In the genomic region with DNA sequence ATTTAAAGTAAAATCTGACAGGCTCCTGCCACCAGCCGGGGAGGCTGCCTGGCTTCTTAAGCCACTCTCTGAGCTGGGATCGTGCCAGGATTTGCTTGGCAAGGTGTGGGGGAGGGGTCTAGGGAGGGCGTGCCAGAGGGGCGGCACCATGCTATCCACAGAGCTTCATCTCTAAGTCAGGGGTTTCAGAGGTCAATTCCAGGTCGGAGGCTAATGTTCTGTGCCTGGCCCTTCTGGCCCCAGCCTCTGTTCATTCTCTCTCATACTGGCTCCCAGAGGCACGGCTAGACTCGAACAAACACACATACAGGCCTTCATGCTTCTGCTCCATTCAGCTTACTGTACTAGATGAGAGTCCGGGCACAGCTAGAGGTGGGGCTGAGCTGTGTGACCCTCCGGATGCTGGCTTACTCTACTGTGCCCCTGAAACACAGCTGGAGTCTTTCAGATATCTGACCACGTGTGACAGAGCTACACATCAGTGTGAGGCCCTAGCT, we compare ENCODE assay signal across 10 mouse cellular contexts. TPM values are rescaled to one million over a fixed set of nuclear protein-coding genes. Genes with fewer than 3 reads are reported as not detected.
DNase-seq lines count a peak whose midpoint lies in the region; ATAC-seq and TF ChIP-seq lines count a peak whose summit lies in the region.
"Had no signal": no experiment of that assay in that cellular context is flagged by ENCODE, and none has a peak within 500 bp of the region (broad histone marks: within the 10 kb centered on the region; RNA-seq: fewer than 3 reads in every experiment).

No protein-coding gene starts in this region.

- peak; percentile 13 for DNase-seq in kidney, adult 18-20 months
- no peak for DNase-seq in kidney, adult 9 months
- DNase-seq in kidney, postnatal 0 days (ENCODE audit: low spot score), result no peak
- DNase-seq in left cerebral cortex, postnatal 25 days (ENCODE audit: low spot score in 2 of 2), result no peak
- no peak for DNase-seq in gastrocnemius, postnatal 10 days
- DNase-seq in T-cell, adult 2 months (ENCODE audit: low spot score), result no peak
- DNase-seq: lung, postnatal 10 days; spleen, adult 18-20 months had no signal

- peak overlapping the region; percentile 22 for H3K4me2 ChIP-seq in embryonic facial prominence, embryonic 13.5 days
- no peak overlapping the region for H3K4me2 ChIP-seq in kidney, postnatal 0 days (ENCODE audit: low read length)
- no peak overlapping the region for H3K4me2 ChIP-seq in neural tube, embryonic 13.5 days

- H3K9me3 ChIP-seq in embryonic facial prominence, embryonic 13.5 days, result no peaks in the 10 kb centered on the region
- no peaks in the 10 kb centered on the region for H3K9me3 ChIP-seq in kidney, postnatal 0 days (replicated peaks; ENCODE audit: low read length)
- H3K9me3 ChIP-seq in neural tube, embryonic 13.5 days, result no peaks in the 10 kb centered on the region

- H3K4me1 ChIP-seq in embryonic facial prominence, embryonic 13.5 days, result peaks cover 20% of the 10 kb centered on the region
- no peaks in the 10 kb centered on the region for H3K4me1 ChIP-seq in kidney, postnatal 0 days (replicated peaks; ENCODE audit: insufficient read depth, low read length)
- peaks cover 38% of the 10 kb centered on the region for H3K4me1 ChIP-seq in neural tube, embryonic 13.5 days (replicated peaks)

- H3K9ac ChIP-seq in embryonic facial prominence, embryonic 13.5 days, result no peak overlapping the region
- H3K9ac ChIP-seq in kidney, postnatal 0 days (ENCODE audit: low read depth, low read length), result no peak overlapping the region
- H3K9ac ChIP-seq in neural tube, embryonic 13.5 days, result no peak overlapping the region

- H3K36me3 ChIP-seq in embryonic facial prominence, embryonic 13.5 days, result no peaks in the 10 kb centered on the region
- H3K36me3 ChIP-seq in kidney, postnatal 0 days (ENCODE audit: insufficient read depth, low read length), result no peaks in the 10 kb centered on the region
- no peaks in the 10 kb centered on the region for H3K36me3 ChIP-seq in neural tube, embryonic 13.5 days

- no peak for ATAC-seq in embryonic facial prominence, embryonic 13.5 days (ENCODE audit: insufficient number of reproducible peaks, insufficient read depth, low FRiP score, low TSS enrichment, low read depth)
- 0 out of 2 replicates have a peak, but pooled peaks have one; percentile 12 for ATAC-seq in kidney, postnatal 0 days (replicated peaks; ENCODE audit: low FRiP score, low read depth)
- ATAC-seq in neural tube, embryonic 13.5 days (ENCODE audit: low read depth), result peak; percentile 59

- intact Hi-C loops in left cerebral cortex, postnatal 25 days (cut with DNase I), result no loop called here

- H3K27ac ChIP-seq in embryonic facial prominence, embryonic 13.5 days, result no peak overlapping the region
- H3K27ac ChIP-seq in kidney, postnatal 0 days, result no peak overlapping the region
- H3K27ac ChIP-seq in neural tube, embryonic 13.5 days (replicated peaks), result peak overlapping the region; percentile 54; the same call in 1 of the 2 replicates

- H3K4me3 ChIP-seq in embryonic facial prominence, embryonic 13.5 days, result no peak overlapping the region
- H3K4me3 ChIP-seq in kidney, postnatal 0 days (replicated peaks; ENCODE audit: low read depth, low read length), result no peak overlapping the region
- no peak overlapping the region for H3K4me3 ChIP-seq in neural tube, embryonic 13.5 days

- TF ChIP-seq CTCF in kidney, postnatal 0 days (IDR thresholded peaks at IDR 0.05; ENCODE audit: low read depth), result no peak

- 13% methylated on average over 10 of the region's 10 CpGs for WGBS in embryonic facial prominence, embryonic 13.5 days
- WGBS in kidney, postnatal 0 days, result 13% methylated on average over 10 of the region's 10 CpGs
- 16% methylated on average over 10 of the region's 10 CpGs for WGBS in neural tube, embryonic 13.5 days

- H3K27me3 ChIP-seq in embryonic facial prominence, embryonic 13.5 days, result no peaks in the 10 kb centered on the region
- H3K27me3 ChIP-seq in kidney, postnatal 0 days (ENCODE audit: insufficient read depth, low read length), result no peaks in the 10 kb centered on the region
- H3K27me3 ChIP-seq in neural tube, embryonic 13.5 days, result no peaks in the 10 kb centered on the region; the same call in 1 of the 2 replicates

RNA-seq across cellular contexts. Expression of gene Bfsp2, which starts 44.9 kb away (rescaled TPM):
- polyA plus RNA-seq in embryonic facial prominence, embryonic 13.5 days (2015; fragmentation: Nextera tagmentation; extraction: Ambion mirVana), result 2.6 and 5.1 TPM in 2 replicates
- 0.61 and 0.96 TPM in 2 replicates for polyA plus RNA-seq in kidney, postnatal 0 days (2015; fragmentation: Nextera tagmentation; extraction: Ambion mirVana)
- polyA plus RNA-seq in neural tube, embryonic 13.5 days (2015; fragmentation: Nextera tagmentation; extraction: Ambion mirVana), result 1.2 and 1.5 TPM in 2 replicates
- 1 to 10 TPM; 4.3 to 5.5 TPM for total RNA-seq in left cerebral cortex, postnatal 25 days (2021)
- total RNA-seq in gastrocnemius, postnatal 10 days (2021), result 1 to 10 TPM in 1 of 2 experiments, under 1 TPM in 1; 0.72 to 1.1 TPM
